Mouse (Mus musculus) megakaryocyte, embryonic 14.5 days (primary cell): ENCODE data around the gene Zbtb43. TPM values are rescaled to one million over a fixed set of nuclear protein-coding genes. Genes with fewer than 3 reads are reported as not detected.

Source experiments
- H3K27me3 ChIP-seq: replicated peaks from 2 replicates; pipeline ENCODE3; 2012; ENCODE audit warnings: inconsistent platforms
- H3K36me3 ChIP-seq: replicated peaks from 2 replicates; pipeline ENCODE3; 2012; ENCODE audit warnings: low read length, inconsistent platforms, mixed read lengths
- H3K4me1 ChIP-seq: 2 replicates; pipeline ENCODE4 v1.6.1; 2012; ENCODE audit warnings: inconsistent platforms
- H3K4me3 ChIP-seq: replicated peaks from 2 replicates; pipeline ENCODE3; 2012; ENCODE audit warnings: moderate library complexity, mild to moderate bottlenecking, inconsistent platforms
- H3K9me3 ChIP-seq: 2 replicates; pipeline ENCODE4 v1.6.1; 2012; ENCODE audit warnings: inconsistent platforms
- FLI1 ChIP-seq: IDR thresholded peaks from 2 replicates; pipeline ENCODE4 v1.6.1; 2012; ENCODE audit warnings: low read length, inconsistent platforms, mixed read lengths
- GATA1 ChIP-seq: IDR thresholded peaks from 3 replicates; pipeline ENCODE4 v1.6.1; 2012; ENCODE audit warnings: mixed read lengths, low read length, inconsistent platforms, borderline replicate concordance
- polyA plus RNA-seq: library from polyadenylated mRNA; stranded (reverse); fragments of >175 nt; gene quantifications from 2 replicates; pipeline ENCODE4 v1.2.3, GENCODE M21; 2012; ENCODE audit warnings: low replicate concordance; ENCODE audit not compliant: insufficient read depth

Zbtb43 gene
- polyA plus RNA-seq: 1.7 TPM in 1 of 2 replicates, not detected in the other

DNA sequence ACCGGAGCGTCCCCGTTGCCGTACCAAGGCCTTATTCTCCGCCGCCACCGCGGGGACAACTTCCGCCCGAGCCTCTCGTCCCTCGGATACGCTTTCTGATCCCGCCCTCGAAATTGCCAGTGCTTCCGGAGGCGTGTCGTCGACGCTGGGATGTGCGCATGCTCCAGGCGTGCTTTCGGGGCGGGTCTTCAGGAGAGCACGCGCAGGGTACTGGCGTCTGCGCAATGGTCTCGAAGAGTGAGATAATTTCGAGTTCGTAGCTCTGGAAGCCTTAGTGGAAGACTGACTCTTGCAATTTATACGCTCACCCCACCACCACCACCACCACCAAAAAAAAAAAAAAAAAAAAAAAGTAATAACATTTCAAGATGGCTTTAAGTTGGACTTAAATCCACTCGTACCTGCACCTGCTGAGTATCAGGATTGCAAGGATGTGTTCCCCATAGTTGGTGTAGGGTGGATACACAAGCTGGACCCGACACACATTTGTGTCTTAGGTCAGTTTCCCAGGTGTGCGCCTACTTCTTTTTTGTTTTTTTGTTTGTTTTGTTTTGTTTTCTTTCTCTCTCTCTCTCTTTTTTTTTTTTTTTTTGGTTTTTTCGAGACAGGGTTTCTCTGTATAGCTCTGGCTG, at the start of gene Zbtb43:
Gene Zbtb43, minus strand, starts transcription at position 94 of the 632 bp plus-strand sequence.
- Histone ChIP-seq H3K4me1 (peaks cover 33% of the 10 kb centered on the region), H3K36me3 (peaks cover 24% of the 10 kb centered on the region), H3K27me3 (peaks cover 17% of the 10 kb centered on the region), H3K4me3 (peak within 1 kb of the TSS; percentile 98), H3K9me3 (peaks cover 16% of the 10 kb centered on the region)
- TF ChIP-seq FLI1 (peak; percentile 62; the same call in 1 of the 2 replicates), GATA1 (no peak)

DNA sequence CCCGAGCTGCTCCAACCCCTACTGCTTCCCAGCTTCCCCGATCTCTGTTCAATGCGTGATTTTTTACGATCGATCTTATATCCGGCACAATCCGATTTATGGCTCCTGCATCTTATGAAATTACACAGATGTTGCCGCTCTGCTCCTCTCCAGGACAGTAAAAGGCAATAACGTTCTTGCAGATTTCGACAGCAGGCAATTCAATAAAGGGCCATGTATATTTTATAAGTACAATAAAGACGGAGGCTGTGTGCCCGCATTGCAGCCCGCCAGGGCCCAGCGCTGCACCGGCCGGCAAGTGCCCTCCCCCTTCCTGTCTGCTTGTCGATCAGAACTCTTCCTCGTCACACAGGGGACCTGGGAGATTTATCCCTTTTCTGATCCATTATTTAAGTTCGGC, 47.5 kb upstream of the Zbtb43 start:
- TF ChIP-seq GATA1: no peak
- TF ChIP-seq FLI1: no peak
- peaks cover 2% of the 10 kb centered on the region for H3K4me1 ChIP-seq
- peaks cover 69% of the 10 kb centered on the region for H3K27me3 ChIP-seq

DNA sequence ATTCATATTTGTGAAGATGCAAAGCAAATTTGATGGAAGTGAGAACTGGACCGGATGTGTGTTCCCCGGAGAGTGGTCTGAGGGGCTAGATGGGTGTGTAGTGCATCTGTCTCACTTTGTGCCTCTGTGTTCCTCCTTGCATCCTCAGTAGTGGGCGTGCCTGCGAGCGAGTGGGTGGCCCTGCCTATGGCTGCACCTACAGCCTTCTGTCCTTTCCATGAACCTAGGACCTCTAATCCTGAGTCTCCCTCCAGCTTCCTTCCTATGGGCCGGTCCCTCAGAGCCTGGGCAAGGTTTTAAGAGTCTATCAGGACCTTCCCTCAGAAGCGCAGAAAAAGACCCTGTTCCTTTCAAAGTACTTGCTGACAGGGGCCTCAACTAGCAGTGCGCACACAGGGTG, 47.1 kb upstream of the Zbtb43 start:
- Histone ChIP-seq H3K27me3 (peaks cover 71% of the 10 kb centered on the region), H3K4me1 (peaks cover 6% of the 10 kb centered on the region), H3K9me3 (peaks cover 15% of the 10 kb centered on the region), H3K4me3 (no peak overlapping the region), H3K36me3 (no peaks in the 10 kb centered on the region)
- TF ChIP-seq GATA1 (no peak), FLI1 (no peak)

More for the DNA sequence above, 47.5 kb upstream of the Zbtb43 start:
- Histone ChIP-seq H3K36me3 (no peaks in the 10 kb centered on the region), H3K9me3 (peaks cover 11% of the 10 kb centered on the region), H3K4me3 (no peak overlapping the region)

DNA sequence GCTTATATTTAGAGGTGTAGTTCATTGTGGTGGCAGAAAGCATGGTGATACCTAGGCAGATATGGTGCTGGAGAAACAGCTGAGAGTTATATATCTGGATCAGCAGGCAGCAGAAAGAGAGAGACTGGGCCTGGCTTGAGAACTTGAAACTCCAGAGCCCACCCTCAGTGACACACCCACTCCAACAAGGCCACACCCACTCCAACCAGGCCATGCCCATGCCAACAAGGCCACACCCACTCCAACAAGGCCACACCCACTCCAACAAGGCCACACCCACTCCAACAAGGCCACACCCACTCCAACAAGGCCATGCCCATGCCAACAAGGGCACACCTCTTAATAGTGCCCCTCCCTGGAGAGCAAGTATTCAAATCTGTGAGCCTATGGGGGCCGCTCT, 42.4 kb upstream of the Zbtb43 start:
- Histone ChIP-seq H3K4me3 (no peak overlapping the region), H3K9me3 (peaks cover 25% of the 10 kb centered on the region), H3K36me3 (no peaks in the 10 kb centered on the region), H3K4me1 (peaks cover 8% of the 10 kb centered on the region), H3K27me3 (peaks cover 48% of the 10 kb centered on the region)
- TF ChIP-seq FLI1 (no peak), GATA1 (no peak)

DNA sequence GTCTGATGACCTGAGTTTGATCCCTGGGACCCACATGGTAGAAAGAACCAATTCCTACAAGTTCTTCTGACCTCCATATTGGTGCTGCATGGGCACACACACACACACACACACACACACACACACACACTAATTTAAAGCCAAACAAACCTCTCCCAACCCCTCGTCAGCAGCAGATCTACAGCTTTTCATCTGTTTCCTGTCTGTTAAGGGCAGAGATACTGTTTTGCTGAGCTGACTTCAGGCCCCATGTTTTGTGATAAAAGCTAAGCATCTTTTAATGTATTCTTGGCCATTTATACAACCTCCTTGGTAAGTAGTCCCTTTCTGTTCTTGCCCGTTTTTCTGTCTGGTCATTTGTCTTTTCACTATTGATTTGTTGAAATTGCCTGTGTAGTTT, 34.2 kb upstream of the Zbtb43 start:
- TF ChIP-seq FLI1: no peak
- no peak for TF ChIP-seq GATA1
- Histone ChIP-seq H3K9me3 (peaks cover 6% of the 10 kb centered on the region; the same call in 1 of the 2 replicates), H3K4me3 (no peak overlapping the region), H3K36me3 (no peaks in the 10 kb centered on the region), H3K27me3 (peaks cover 29% of the 10 kb centered on the region), H3K4me1 (peaks cover 5% of the 10 kb centered on the region)

DNA sequence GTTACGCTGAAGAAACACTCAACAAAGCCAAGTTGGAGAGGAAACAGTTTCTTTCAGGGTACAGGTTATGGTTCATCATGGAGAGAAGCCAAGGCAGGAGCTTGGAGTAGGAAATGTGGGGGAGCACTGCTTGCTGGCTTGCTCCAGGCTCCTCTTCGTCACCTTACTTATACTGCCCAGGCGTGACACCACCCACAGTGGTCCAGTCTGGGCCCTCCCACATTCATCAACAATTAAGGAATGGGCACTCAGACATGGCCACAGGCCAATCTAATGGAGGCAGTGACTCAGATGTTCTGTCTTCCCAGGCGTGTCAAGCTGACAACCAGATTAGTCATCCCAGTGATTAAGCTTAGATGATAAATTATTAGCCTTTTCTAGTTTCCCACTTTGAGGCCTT, 29.9 kb upstream of the Zbtb43 start:
- no peak overlapping the region for H3K4me3 ChIP-seq
- H3K36me3 ChIP-seq: no peaks in the 10 kb centered on the region
- TF ChIP-seq FLI1 (no peak), GATA1 (no peak)
- H3K9me3 ChIP-seq: peaks cover 23% of the 10 kb centered on the region
- peaks cover 28% of the 10 kb centered on the region for H3K27me3 ChIP-seq
- H3K4me1 ChIP-seq: peaks cover 8% of the 10 kb centered on the region

DNA sequence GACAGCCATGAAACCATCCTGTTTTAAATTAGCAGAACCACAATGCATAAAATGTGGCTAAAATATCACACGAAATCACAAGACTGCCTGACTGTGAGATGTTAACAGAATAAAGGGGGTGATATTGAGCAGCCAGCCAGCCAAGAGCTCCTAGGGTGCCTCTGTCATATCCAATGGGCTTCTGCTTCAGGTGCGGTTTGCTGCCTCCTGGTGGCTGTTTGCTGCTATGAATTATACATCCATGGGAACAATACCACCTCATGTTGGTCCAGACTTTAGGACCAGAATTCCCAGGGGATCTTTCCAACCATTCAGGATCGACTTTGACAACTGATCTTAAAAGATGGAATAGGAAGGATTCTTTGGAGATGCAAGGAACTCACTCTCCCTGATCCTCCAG, 27.3 kb upstream of the Zbtb43 start:
- Histone ChIP-seq H3K9me3 (peaks cover 23% of the 10 kb centered on the region), H3K4me1 (peaks cover 3% of the 10 kb centered on the region; the same call in 1 of the 2 replicates), H3K36me3 (no peaks in the 10 kb centered on the region), H3K27me3 (peaks cover 37% of the 10 kb centered on the region), H3K4me3 (no peak overlapping the region)
- TF ChIP-seq GATA1 (no peak), FLI1 (no peak)

DNA sequence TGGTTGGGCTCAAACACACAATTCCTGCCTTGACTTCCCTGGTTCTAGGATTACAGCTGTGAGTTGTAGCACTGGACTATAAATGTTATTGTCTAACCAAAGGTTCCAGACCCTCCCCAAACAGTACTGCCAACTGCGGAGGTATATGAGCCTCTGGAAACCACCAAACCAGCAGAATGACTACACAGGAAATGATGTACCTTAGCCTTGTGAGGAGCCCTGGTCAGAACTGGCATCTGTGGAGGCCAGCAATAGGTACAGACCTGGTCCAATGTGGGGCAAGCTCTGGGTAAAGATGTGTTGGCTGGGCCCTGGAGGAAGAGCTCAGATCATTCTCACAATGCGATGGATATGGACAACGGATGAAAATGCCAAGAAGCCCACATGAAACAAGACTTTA, 23.7 kb upstream of the Zbtb43 start:
- no peaks in the 10 kb centered on the region for H3K36me3 ChIP-seq
- TF ChIP-seq GATA1 (no peak), FLI1 (no peak)
- H3K4me1 ChIP-seq: peaks cover 6% of the 10 kb centered on the region; the same call in 1 of the 2 replicates
- peaks cover 21% of the 10 kb centered on the region for H3K9me3 ChIP-seq
- H3K4me3 ChIP-seq: no peak overlapping the region
- H3K27me3 ChIP-seq: peaks cover 56% of the 10 kb centered on the region

DNA sequence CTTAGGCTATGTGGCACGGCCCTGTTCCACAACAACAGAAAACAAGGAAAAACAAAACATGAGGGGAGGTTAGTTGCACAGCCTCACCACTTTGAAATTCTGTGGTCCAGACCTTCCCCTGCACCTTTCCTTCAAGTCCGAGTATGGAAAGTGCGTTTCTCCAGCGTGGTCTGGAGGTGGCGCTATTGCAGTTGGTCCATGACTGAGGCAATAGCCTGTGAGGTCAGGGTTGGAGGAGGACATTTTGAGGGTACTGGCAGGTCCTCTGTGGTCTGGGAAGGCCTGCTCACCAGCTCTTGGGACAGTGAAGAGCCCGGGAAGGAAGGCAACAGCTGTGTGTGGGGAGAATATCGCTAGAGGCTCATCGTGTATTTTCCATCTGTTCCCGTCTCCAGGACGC, 21.2 kb upstream of the Zbtb43 start:
- Histone ChIP-seq H3K4me1 (peaks cover 7% of the 10 kb centered on the region; the same call in 1 of the 2 replicates), H3K4me3 (no peak overlapping the region), H3K27me3 (peaks cover 58% of the 10 kb centered on the region), H3K9me3 (peaks cover 2% of the 10 kb centered on the region), H3K36me3 (no peaks in the 10 kb centered on the region)
- TF ChIP-seq GATA1: no peak
- no peak for TF ChIP-seq FLI1

DNA sequence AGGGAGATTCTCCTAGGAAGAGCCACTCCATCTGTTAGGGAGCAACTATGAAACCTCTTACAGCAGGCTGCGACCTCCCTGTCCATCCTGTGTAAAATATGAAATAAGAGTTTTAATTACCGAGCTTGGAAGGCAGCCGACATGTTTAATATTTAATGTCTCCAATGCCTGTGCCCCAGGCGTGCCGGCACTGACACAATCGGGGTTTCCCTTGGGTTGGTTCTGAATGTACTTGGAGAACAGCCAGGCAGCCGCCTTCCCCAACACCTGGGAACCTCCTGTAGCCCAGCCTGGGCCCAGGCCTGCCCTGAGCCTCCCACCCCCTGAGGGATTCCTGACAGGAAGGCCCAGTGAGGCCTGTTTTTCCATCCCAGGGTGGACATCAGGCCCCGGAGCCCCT, 19.0 kb upstream of the Zbtb43 start:
- H3K9me3 ChIP-seq: peaks cover 3% of the 10 kb centered on the region; the same call in 1 of the 2 replicates
- TF ChIP-seq FLI1 (no peak), GATA1 (no peak)
- no peak overlapping the region for H3K4me3 ChIP-seq
- H3K36me3 ChIP-seq: no peaks in the 10 kb centered on the region
- peaks cover 56% of the 10 kb centered on the region for H3K27me3 ChIP-seq
- peaks cover 7% of the 10 kb centered on the region; the same call in 1 of the 2 replicates for H3K4me1 ChIP-seq

DNA sequence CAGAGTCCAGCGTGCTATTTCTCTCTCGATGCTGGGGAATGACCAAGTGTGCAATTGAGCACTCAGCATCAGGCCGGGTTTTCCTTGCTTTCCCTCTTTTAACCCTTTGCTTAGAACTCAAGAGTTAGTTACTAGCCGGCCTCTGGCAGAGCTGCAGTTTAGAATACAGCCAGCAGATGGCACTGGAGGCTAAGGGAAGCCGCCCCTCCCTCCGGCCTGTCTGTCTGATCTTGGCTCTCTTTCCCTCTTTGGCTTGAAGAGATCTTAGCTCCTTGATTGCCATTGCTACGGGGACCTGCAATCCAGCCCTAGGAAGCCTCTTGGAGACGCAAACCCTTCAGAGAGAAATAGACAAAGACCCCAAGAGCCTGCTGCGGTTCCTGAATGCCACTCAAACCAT, 18.5 kb upstream of the Zbtb43 start:
- peaks cover 3% of the 10 kb centered on the region; the same call in 1 of the 2 replicates for H3K9me3 ChIP-seq
- TF ChIP-seq GATA1: no peak
- TF ChIP-seq FLI1: no peak
- H3K4me3 ChIP-seq: no peak overlapping the region
- peaks cover 7% of the 10 kb centered on the region; the same call in 1 of the 2 replicates for H3K4me1 ChIP-seq
- H3K36me3 ChIP-seq: no peaks in the 10 kb centered on the region
- peaks cover 55% of the 10 kb centered on the region for H3K27me3 ChIP-seq
